Mouse (Mus musculus) cerebellum, adult 11-12 months (tissue): ENCODE measurements around the gene Zfp740.
"Not testable (repeated sequence)": the region's sequence is repeated elsewhere in the genome, so short reads cannot be mapped to it uniquely, and the experiment has no call there.

Source experiments
- DNase-seq: peaks from one replicate; pipeline ENCODE4 v3.0.0; 2022

Zfp740 gene

GRCm38 (mm10) chr15:102202971-102203834, at the start of gene Zfp740:
TSS of gene Zfp740 (plus strand) at chr15:102203249.
- DNase-seq, result peak; percentile 97

GRCm38 (mm10) chr15:102155006-102155405, 48.0 kb upstream of the Zfp740 start:
- not testable (repeated sequence) for DNase-seq

- no peak for DNase-seq
Observed at GRCm38 (mm10) chr15:102156836-102157235, 46.2 kb upstream of the Zfp740 start.

GRCm38 (mm10) chr15:102160415-102161060, 42.5 kb upstream of the Zfp740 start:
- no peak for DNase-seq

GRCm38 (mm10) chr15:102163900-102164693, 39.0 kb upstream of the Zfp740 start:
- DNase-seq, result no peak

GRCm38 (mm10) chr15:102165468-102166100, 37.5 kb upstream of the Zfp740 start:
- DNase-seq, result no peak

GRCm38 (mm10) chr15:102167620-102168021, 35.4 kb upstream of the Zfp740 start:
- DNase-seq, result no peak

- no peak for DNase-seq
Observed at GRCm38 (mm10) chr15:102169064-102169463, 34.0 kb upstream of the Zfp740 start.

- no peak for DNase-seq
Observed at GRCm38 (mm10) chr15:102173581-102173980, 29.5 kb upstream of the Zfp740 start.

- DNase-seq, result no peak
Observed at GRCm38 (mm10) chr15:102175736-102176319, 27.2 kb upstream of the Zfp740 start.

GRCm38 (mm10) chr15:102176571-102177316, 26.3 kb upstream of the Zfp740 start:
- no peak for DNase-seq

GRCm38 (mm10) chr15:102177417-102177816, 25.6 kb upstream of the Zfp740 start:
- DNase-seq, result no peak

- peak; percentile 76 for DNase-seq
Observed at GRCm38 (mm10) chr15:102178279-102178678, 24.8 kb upstream of the Zfp740 start.

GRCm38 (mm10) chr15:102179106-102179505, 23.9 kb upstream of the Zfp740 start:
- no peak for DNase-seq

GRCm38 (mm10) chr15:102179924-102180323, 23.1 kb upstream of the Zfp740 start:
- no peak for DNase-seq

GRCm38 (mm10) chr15:102183076-102183475, 20.0 kb upstream of the Zfp740 start:
- no peak for DNase-seq

- DNase-seq, result no peak
Observed at GRCm38 (mm10) chr15:102186239-102186638, 16.8 kb upstream of the Zfp740 start.

GRCm38 (mm10) chr15:102188096-102188495, 15.0 kb upstream of the Zfp740 start:
- DNase-seq, result no peak

- DNase-seq, result no peak
Observed at GRCm38 (mm10) chr15:102188883-102189282, 14.2 kb upstream of the Zfp740 start.

GRCm38 (mm10) chr15:102191699-102192098, 11.3 kb upstream of the Zfp740 start:
- no peak for DNase-seq

- no peak for DNase-seq
Observed at GRCm38 (mm10) chr15:102192271-102192812, 10.7 kb upstream of the Zfp740 start.
